Mouse (Mus musculus) stomach, embryonic 15.5 days (tissue): ENCODE measurements at regions not wholly inside any gene's neighbourhood (a gene's known extent, or its start where the extent isn't known, plus 50 kb on each side); places are given as distances from the start of the nearest gene placed in this dataset.

ENCODE experiments used
- ATAC-seq: fragments of 200-750 bp; cut with Nextera tagmentation; 2 replicates; pipeline ENCODE4 v1.8.0; 2017; ENCODE audit warnings: low read depth, moderate number of reproducible peaks, moderate TSS enrichment; ENCODE audit not compliant: insufficient read depth, low FRiP score
- H3K27ac ChIP-seq: fragments of 300-500 bp; sonication (generic); 2 replicates; pipeline ENCODE4 v1.5.1; 2015; ENCODE audit warnings: mild to moderate bottlenecking, inconsistent platforms
- H3K27me3 ChIP-seq: fragments of 300-500 bp; sonication (generic); replicated peaks from 2 replicates; pipeline ENCODE4 v1.6.1; 2015; ENCODE audit warnings: inconsistent platforms
- H3K36me3 ChIP-seq: fragments of 300-500 bp; sonication (generic); 2 replicates; pipeline ENCODE4 v1.6.1; 2015; ENCODE audit warnings: inconsistent platforms
- H3K4me1 ChIP-seq: fragments of 300-500 bp; sonication (generic); 2 replicates; pipeline ENCODE4 v1.6.1; 2015; ENCODE audit warnings: inconsistent platforms
- H3K4me2 ChIP-seq: fragments of 300-500 bp; sonication (generic); 2 replicates; pipeline ENCODE4 v1.6.1; 2015; ENCODE audit warnings: mild to moderate bottlenecking, inconsistent platforms
- H3K4me3 ChIP-seq: fragments of 300-500 bp; sonication (generic); replicated peaks from 2 replicates; pipeline ENCODE4 v1.5.1; 2015; ENCODE audit warnings: inconsistent platforms
- H3K9ac ChIP-seq: fragments of 300-500 bp; sonication (generic); 2 replicates; pipeline ENCODE4 v1.6.1; 2015; ENCODE audit warnings: inconsistent platforms
- H3K9me3 ChIP-seq: fragments of 300-500 bp; sonication (generic); 2 replicates; pipeline ENCODE4 v1.6.1; 2016; ENCODE audit warnings: inconsistent platforms
- WGBS: fragments of 180-500 bp; shearing (Covaris S2); methylation state at CpG from one replicate; pipeline ENCODE4 v1.1.7; 2015; 5-methylcytosine and 5-hydroxymethylcytosine counted together

GRCm38 (mm10) chr13:50966826-50967225 lies 133.9 kb upstream of the Spin1 start:
- WGBS = 80% methylated on average over 2 of the region's 2 CpGs
- Histone ChIP-seq H3K4me2 (no peak overlapping the region), H3K4me1 (no peaks in the 10 kb centered on the region), H3K27me3 (no peaks in the 10 kb centered on the region), H3K36me3 (no peaks in the 10 kb centered on the region), H3K27ac (no peak overlapping the region), H3K9me3 (no peaks in the 10 kb centered on the region), H3K4me3 (no peak overlapping the region), H3K9ac (no peak overlapping the region)
- ATAC-seq = no peak

GRCm38 (mm10) chr13:50973379-50973778 lies 127.3 kb upstream of the Spin1 start:
- H3K9me3 ChIP-seq = no peaks in the 10 kb centered on the region
- 72% methylated on average over 8 of the region's 8 CpGs for WGBS

GRCm38 (mm10) chr13:50975306-50975920 lies 125.3 kb upstream of the Spin1 start:
- 50% methylated on average over 12 of the region's 12 CpGs for WGBS
- ATAC-seq = no peak
- no peaks in the 10 kb centered on the region for H3K4me1 ChIP-seq
- H3K9ac ChIP-seq = no peak overlapping the region
- no peaks in the 10 kb centered on the region for H3K36me3 ChIP-seq
- no peak overlapping the region for H3K4me3 ChIP-seq
- H3K9me3 ChIP-seq = no peaks in the 10 kb centered on the region
- no peak overlapping the region for H3K27ac ChIP-seq
- H3K27me3 ChIP-seq = no peaks in the 10 kb centered on the region
- no peak overlapping the region for H3K4me2 ChIP-seq

More at GRCm38 (mm10) chr13:50973379-50973778, 127.3 kb upstream of the Spin1 start:
- no peak overlapping the region for H3K4me2 ChIP-seq
- no peaks in the 10 kb centered on the region for H3K27me3 ChIP-seq
- no peak overlapping the region for H3K9ac ChIP-seq
- no peak overlapping the region for H3K27ac ChIP-seq
- no peak overlapping the region for H3K4me3 ChIP-seq
- no peaks in the 10 kb centered on the region for H3K4me1 ChIP-seq
- no peak for ATAC-seq
- H3K36me3 ChIP-seq = no peaks in the 10 kb centered on the region

- no peaks in the 10 kb centered on the region for H3K36me3 ChIP-seq
- WGBS = 31% methylated on average over 1 of the region's 1 CpGs
- no peak overlapping the region for H3K4me3 ChIP-seq
- no peak overlapping the region for H3K27ac ChIP-seq
- H3K9me3 ChIP-seq = no peaks in the 10 kb centered on the region
- H3K9ac ChIP-seq = no peak overlapping the region
- ATAC-seq = no peak
- no peak overlapping the region for H3K4me2 ChIP-seq
- no peaks in the 10 kb centered on the region for H3K4me1 ChIP-seq
- H3K27me3 ChIP-seq = no peaks in the 10 kb centered on the region
Measured at GRCm38 (mm10) chr13:50982005-50982404, 118.7 kb upstream of the Spin1 start.

GRCm38 (mm10) chr13:50982990-50983389 lies 117.7 kb upstream of the Spin1 start:
- Histone ChIP-seq H3K27me3 (no peaks in the 10 kb centered on the region), H3K9ac (no peak overlapping the region), H3K27ac (no peak overlapping the region), H3K4me3 (no peak overlapping the region), H3K4me2 (no peak overlapping the region), H3K36me3 (no peaks in the 10 kb centered on the region), H3K4me1 (no peaks in the 10 kb centered on the region), H3K9me3 (no peaks in the 10 kb centered on the region)
- no peak for ATAC-seq
- 35% methylated on average over 10 of the region's 10 CpGs for WGBS

- Histone ChIP-seq H3K4me1 (no peaks in the 10 kb centered on the region), H3K27me3 (no peaks in the 10 kb centered on the region), H3K9me3 (no peaks in the 10 kb centered on the region), H3K27ac (no peak overlapping the region), H3K4me3 (no peak overlapping the region), H3K4me2 (no peak overlapping the region), H3K9ac (no peak overlapping the region), H3K36me3 (no peaks in the 10 kb centered on the region)
- WGBS = 67% methylated on average over 9 of the region's 9 CpGs
- ATAC-seq = no peak
Measured at GRCm38 (mm10) chr13:50991726-50992432, 108.8 kb upstream of the Spin1 start.

GRCm38 (mm10) chr13:50999738-51000137 lies 100.9 kb upstream of the Spin1 start:
- H3K4me2 ChIP-seq = no peak overlapping the region
- H3K36me3 ChIP-seq = no peaks in the 10 kb centered on the region
- 65% methylated on average over 4 of the region's 4 CpGs for WGBS
- no peak overlapping the region for H3K4me3 ChIP-seq
- no peak overlapping the region for H3K9ac ChIP-seq
- H3K27me3 ChIP-seq = no peaks in the 10 kb centered on the region
- no peak overlapping the region for H3K27ac ChIP-seq
- H3K4me1 ChIP-seq = no peaks in the 10 kb centered on the region
- ATAC-seq = no peak
- no peaks in the 10 kb centered on the region for H3K9me3 ChIP-seq

GRCm38 (mm10) chr13:51004827-51005226 lies 95.9 kb upstream of the Spin1 start:
- Histone ChIP-seq H3K9ac (no peak overlapping the region), H3K27me3 (no peaks in the 10 kb centered on the region), H3K4me3 (no peak overlapping the region), H3K4me2 (no peak overlapping the region), H3K27ac (no peak overlapping the region), H3K9me3 (no peaks in the 10 kb centered on the region), H3K4me1 (no peaks in the 10 kb centered on the region), H3K36me3 (no peaks in the 10 kb centered on the region)
- 58% methylated on average over 3 of the region's 3 CpGs for WGBS
- ATAC-seq = no peak

GRCm38 (mm10) chr13:51010736-51011135 lies 89.9 kb upstream of the Spin1 start:
- no peak for ATAC-seq
- Histone ChIP-seq H3K9ac (no peak overlapping the region), H3K4me2 (no peak overlapping the region), H3K27ac (no peak overlapping the region), H3K4me3 (no peak overlapping the region), H3K4me1 (no peaks in the 10 kb centered on the region), H3K27me3 (no peaks in the 10 kb centered on the region), H3K36me3 (no peaks in the 10 kb centered on the region), H3K9me3 (no peaks in the 10 kb centered on the region)
- WGBS = 75% methylated on average over 7 of the region's 7 CpGs

GRCm38 (mm10) chr13:51016209-51016608 lies 84.5 kb upstream of the Spin1 start:
- Histone ChIP-seq H3K27ac (no peak overlapping the region), H3K9me3 (no peaks in the 10 kb centered on the region), H3K4me3 (no peak overlapping the region), H3K4me1 (0 out of 2 replicates have a peak, but pooled peaks cover 5% of the 10 kb centered on the region), H3K27me3 (0 out of 2 replicates have a peak, but pooled peaks cover 3% of the 10 kb centered on the region), H3K4me2 (no peak overlapping the region), H3K9ac (no peak overlapping the region), H3K36me3 (no peaks in the 10 kb centered on the region)
- ATAC-seq = no peak
- WGBS = 77% methylated on average over 3 of the region's 3 CpGs

- Histone ChIP-seq H3K9me3 (no peaks in the 10 kb centered on the region), H3K27me3 (0 out of 2 replicates have a peak, but pooled peaks cover 3% of the 10 kb centered on the region), H3K4me1 (0 out of 2 replicates have a peak, but pooled peaks cover 6% of the 10 kb centered on the region), H3K4me3 (no peak overlapping the region), H3K27ac (no peak overlapping the region), H3K4me2 (no peak overlapping the region), H3K9ac (no peak overlapping the region), H3K36me3 (no peaks in the 10 kb centered on the region)
- no peak for ATAC-seq
- 75% methylated on average over 16 of the region's 16 CpGs for WGBS
Measured at GRCm38 (mm10) chr13:51016956-51017703, 83.5 kb upstream of the Spin1 start.
